Comparison of ENCODE assay signal across 17 mouse cellular contexts in genomic region chr17:84657422-84657732, GRCm38 (mm10). TPM values are rescaled to one million over a fixed set of nuclear protein-coding genes. Genes with fewer than 3 reads are reported as not detected.
A peak's percentile ranks its signal among the peaks of the same experiment; 100 is the strongest.
DNase-seq lines count a peak whose midpoint lies in the region; ATAC-seq and TF ChIP-seq lines count a peak whose summit lies in the region.
"Had no signal": no experiment of that assay in that cellular context is flagged by ENCODE, and none has a peak within 500 bp of the region (broad histone marks: within the 10 kb centered on the region; RNA-seq: fewer than 3 reads in every experiment).

No protein-coding gene starts in this region.

- no peaks in the 10 kb centered on the region for H3K36me3 ChIP-seq in kidney, postnatal 0 days (ENCODE audit: insufficient read depth, low read length)
- no peaks in the 10 kb centered on the region for H3K36me3 ChIP-seq in kidney, adult 2 months (ENCODE audit: control insufficient read depth, insufficient read depth, low read length)
- no peaks in the 10 kb centered on the region for H3K36me3 ChIP-seq in hindbrain, embryonic 14.5 days (replicated peaks; ENCODE audit: control insufficient read depth, insufficient read depth)
- no peaks in the 10 kb centered on the region for H3K36me3 ChIP-seq in neural tube, embryonic 14.5 days (ENCODE audit: control insufficient read depth, insufficient read depth, low read length)
- H3K36me3 ChIP-seq: heart, embryonic 15.5 days had no signal

- no peak; the same call in 1 of the 2 replicates for ATAC-seq in kidney, postnatal 0 days (replicated peaks; ENCODE audit: low FRiP score, low read depth)
- ATAC-seq in hindbrain, embryonic 14.5 days (ENCODE audit: low FRiP score), result peak; percentile 41; the same call in 1 of the 2 replicates
- ATAC-seq in neural tube, embryonic 14.5 days (ENCODE audit: low read depth), result peak; percentile 39; the same call in 1 of the 2 replicates
- ATAC-seq in frontal cortex, adult (ENCODE audit: low TSS enrichment), result no peak
- ATAC-seq: CD4-positive, CD25-positive, alpha-beta regulatory T cell, adult 4 months had no signal

- peak; percentile 66 for DNase-seq in kidney, postnatal 0 days (ENCODE audit: low spot score)
- DNase-seq in kidney, adult 2 months, result no peak
- peak; percentile 24 for DNase-seq in adipocyte (ENCODE audit: low spot score)
- DNase-seq in hindbrain, embryonic 14.5 days (ENCODE audit: low spot score), result no peak
- no peak for DNase-seq in left cerebral cortex, adult 18-20 months (ENCODE audit: low spot score in 2 of 2)
- DNase-seq: cerebellum, postnatal 36 days; gastrocnemius, postnatal 36 days; liver; lung, adult 2 months; right cerebral cortex, adult 18-20 months had no signal

- H3K4me2 ChIP-seq in kidney, postnatal 0 days (ENCODE audit: low read length), result no peak overlapping the region
- H3K4me2 ChIP-seq in hindbrain, embryonic 14.5 days (replicated peaks), result no peak overlapping the region
- no peak overlapping the region for H3K4me2 ChIP-seq in neural tube, embryonic 14.5 days (ENCODE audit: low read depth, low read length)
- H3K4me2 ChIP-seq: heart, embryonic 15.5 days had no signal

- H3K9ac ChIP-seq in kidney, postnatal 0 days (ENCODE audit: low read depth, low read length), result no peak overlapping the region
- H3K9ac ChIP-seq in hindbrain, embryonic 14.5 days, result no peak overlapping the region
- no peak overlapping the region for H3K9ac ChIP-seq in neural tube, embryonic 14.5 days (replicated peaks; ENCODE audit: low read depth, low read length)
- H3K9ac ChIP-seq: heart, embryonic 15.5 days had no signal

- WGBS in kidney, postnatal 0 days, result 44% methylated on average over 3 of the region's 3 CpGs
- WGBS in kidney, adult 2 months, result 52% methylated on average over 3 of the region's 3 CpGs
- WGBS in hindbrain, embryonic 14.5 days, result 76% methylated on average over 3 of the region's 3 CpGs
- WGBS in neural tube, embryonic 14.5 days, result 50% methylated on average over 3 of the region's 3 CpGs

- H3K27ac ChIP-seq in kidney, postnatal 0 days, result no peak overlapping the region
- H3K27ac ChIP-seq in kidney, adult 2 months (ENCODE audit: insufficient read depth, low read depth, low read length), result no peak overlapping the region
- H3K27ac ChIP-seq in hindbrain, embryonic 14.5 days, result peak overlapping the region; percentile 43; the same call in 1 of the 2 replicates
- no peak overlapping the region for H3K27ac ChIP-seq in neural tube, embryonic 14.5 days (ENCODE audit: low read depth, low read length)
- H3K27ac ChIP-seq: heart, embryonic 15.5 days had no signal

- H3K4me1 ChIP-seq in kidney, postnatal 0 days (replicated peaks; ENCODE audit: insufficient read depth, low read length), result no peaks in the 10 kb centered on the region
- H3K4me1 ChIP-seq in kidney, adult 2 months (ENCODE audit: control insufficient read depth, insufficient read depth, low read length), result no peaks in the 10 kb centered on the region
- H3K4me1 ChIP-seq in hindbrain, embryonic 14.5 days (replicated peaks; ENCODE audit: control insufficient read depth, insufficient read depth, low read length), result peaks cover 9% of the 10 kb centered on the region
- peaks cover 9% of the 10 kb centered on the region; the same call in 1 of the 2 replicates for H3K4me1 ChIP-seq in neural tube, embryonic 14.5 days (ENCODE audit: control insufficient read depth, insufficient read depth, low read length)
- H3K4me1 ChIP-seq: heart, embryonic 15.5 days had no signal

- H3K4me3 ChIP-seq in kidney, postnatal 0 days (replicated peaks; ENCODE audit: low read depth, low read length), result no peak overlapping the region
- H3K4me3 ChIP-seq in kidney, adult 2 months (ENCODE audit: insufficient read depth, low read depth, low read length), result no peak overlapping the region
- H3K4me3 ChIP-seq in hindbrain, embryonic 14.5 days (replicated peaks; ENCODE audit: low read length), result no peak overlapping the region
- H3K4me3 ChIP-seq in neural tube, embryonic 14.5 days (ENCODE audit: low read depth, low read length), result no peak overlapping the region
- H3K4me3 ChIP-seq: heart, embryonic 15.5 days; myocyte had no signal

- H3K9me3 ChIP-seq in kidney, postnatal 0 days (replicated peaks; ENCODE audit: low read length), result no peaks in the 10 kb centered on the region
- H3K9me3 ChIP-seq in hindbrain, embryonic 14.5 days (ENCODE audit: control insufficient read depth, low read length), result no peaks in the 10 kb centered on the region
- no peaks in the 10 kb centered on the region for H3K9me3 ChIP-seq in neural tube, embryonic 14.5 days (ENCODE audit: control insufficient read depth, low read length)
- H3K9me3 ChIP-seq: heart, embryonic 15.5 days had no signal

- TF ChIP-seq CTCF in kidney, postnatal 0 days (IDR thresholded peaks at IDR 0.05; ENCODE audit: low read depth), result peak; percentile 22; the same call in 1 of the 2 replicates
- no peak for TF ChIP-seq CTCF in kidney, adult 2 months (conservative IDR thresholded peaks at IDR 0.05; ENCODE audit: insufficient read depth, insufficient read length, low read depth, low read length)

- no peaks in the 10 kb centered on the region for H3K27me3 ChIP-seq in kidney, postnatal 0 days (ENCODE audit: insufficient read depth, low read length)
- no peaks in the 10 kb centered on the region for H3K27me3 ChIP-seq in kidney, adult 2 months (replicated peaks; ENCODE audit: control insufficient read depth, insufficient read depth, low read length)
- no peaks in the 10 kb centered on the region for H3K27me3 ChIP-seq in hindbrain, embryonic 14.5 days (ENCODE audit: control insufficient read depth, insufficient read depth, low read length)
- no peaks in the 10 kb centered on the region for H3K27me3 ChIP-seq in neural tube, embryonic 14.5 days (ENCODE audit: control insufficient read depth, insufficient read depth, low read length)
- H3K27me3 ChIP-seq: heart, embryonic 15.5 days had no signal

- no peak for TF ChIP-seq POLR2A in kidney, adult 2 months (IDR thresholded peaks at IDR 0.05; ENCODE audit: low read depth, low read length)

RNA-seq across cellular contexts. Expression of gene Abcg8, which starts 18.7 kb away (rescaled TPM):
- polyA plus RNA-seq in kidney, postnatal 0 days (2015; fragmentation: Nextera tagmentation; extraction: Ambion mirVana), result 0.36 and 0.38 TPM in 2 replicates
- 0.33 and 0.45 TPM in 2 replicates for polyA plus RNA-seq in kidney, adult 2 months (2012; rRNA removed)
- polyA plus RNA-seq in hindbrain, embryonic 14.5 days (2014; fragmentation: Nextera tagmentation; extraction: Ambion mirVana), result 0.08 and 0.09 TPM in 2 replicates
- polyA plus RNA-seq in neural tube, embryonic 14.5 days (2014; fragmentation: Nextera tagmentation; extraction: Ambion mirVana), result not detected in 2 replicates
- under 1 TPM in 1 of 2 experiments, not detected in 1; 0.09 TPM for total RNA-seq in left cerebral cortex, adult 18-20 months (2021)
- total RNA-seq: gastrocnemius, postnatal 36 days; megakaryocyte progenitor cell, adult 5-6 weeks had no signal
- polyA plus RNA-seq: CD4-positive, CD25-positive, alpha-beta regulatory T cell, adult 4 months; heart, embryonic 15.5 days; intestine, embryonic 14.5 days had no signal

RNA-seq across cellular contexts. Expression of gene Abcg5, which starts 25.4 kb away (rescaled TPM):
- polyA plus RNA-seq in kidney, postnatal 0 days (2015; fragmentation: Nextera tagmentation; extraction: Ambion mirVana), result 4.1 and 4.8 TPM in 2 replicates
- polyA plus RNA-seq in kidney, adult 2 months (2012; rRNA removed), result 0.45 and 0.47 TPM in 2 replicates
- 2.6 and 5.9 TPM in 2 replicates for polyA plus RNA-seq in hindbrain, embryonic 14.5 days (2014; fragmentation: Nextera tagmentation; extraction: Ambion mirVana)
- 0.50 and 0.66 TPM in 2 replicates for polyA plus RNA-seq in neural tube, embryonic 14.5 days (2014; fragmentation: Nextera tagmentation; extraction: Ambion mirVana)
- not detected for total RNA-seq in left cerebral cortex, adult 18-20 months (2021)
- total RNA-seq: gastrocnemius, postnatal 36 days; megakaryocyte progenitor cell, adult 5-6 weeks had no signal
- polyA plus RNA-seq: CD4-positive, CD25-positive, alpha-beta regulatory T cell, adult 4 months; heart, embryonic 15.5 days; myocyte had no signal

RNA-seq across cellular contexts. Expression of gene Dync2li1, which starts 31.1 kb away (rescaled TPM):
- polyA plus RNA-seq in kidney, postnatal 0 days (2015; fragmentation: Nextera tagmentation; extraction: Ambion mirVana), result 59.9 and 61.2 TPM in 2 replicates
- 13.0 and 19.1 TPM in 2 replicates for polyA plus RNA-seq in kidney, adult 2 months (2012; rRNA removed)
- polyA plus RNA-seq in hindbrain, embryonic 14.5 days (2014; fragmentation: Nextera tagmentation; extraction: Ambion mirVana), result 33.4 and 34.8 TPM in 2 replicates
- polyA plus RNA-seq in neural tube, embryonic 14.5 days (2014; fragmentation: Nextera tagmentation; extraction: Ambion mirVana), result 32.1 TPM in 2 replicates
- total RNA-seq in left cerebral cortex, adult 18-20 months (2021), result 10 to 100 TPM; 21.0 to 23.1 TPM

Comparison
In these comparisons a context has a peak if more than half of its experiments do, and no peak if none do; other contexts are left out.
1. DNase-seq: peak in kidney, postnatal 0 days (single experiment) and adipocyte (single experiment); none in kidney, adult 2 months (single experiment), hindbrain, embryonic 14.5 days (single experiment) and left cerebral cortex, adult 18-20 months (0 of 2).
2. ATAC-seq: peak in hindbrain, embryonic 14.5 days (single experiment) and neural tube, embryonic 14.5 days (single experiment); none in kidney, postnatal 0 days (single experiment) and frontal cortex, adult (single experiment).